Mouse (Mus musculus) myocyte (in vitro differentiated cells): ENCODE data around the gene Slco6c1. TPM values are rescaled to one million over a fixed set of nuclear protein-coding genes. Genes with fewer than 3 reads are reported as not detected.

Experiments used
- H3K27me3 ChIP-seq: one replicate; pipeline ENCODE4 v1.6.1; 2011; ENCODE audit not compliant: control insufficient read depth, insufficient read depth, insufficient read length
- H3K36me3 ChIP-seq: one replicate; pipeline ENCODE4 v1.6.1; 2011; ENCODE audit not compliant: control insufficient read depth, insufficient read depth
- H3K4me2 ChIP-seq: one replicate; pipeline ENCODE4 v1.6.1; 2011; ENCODE audit warnings: low read depth, control low read depth
- H3K4me3 ChIP-seq: one replicate; pipeline ENCODE4 v1.5.1; 2011; ENCODE audit warnings: mild to moderate bottlenecking, control low read depth, moderate library complexity
- H3K79me2 ChIP-seq: one replicate; pipeline ENCODE4 v1.6.1; 2011; ENCODE audit not compliant: control insufficient read depth, insufficient read depth
- H3ac ChIP-seq: one replicate; pipeline ENCODE4 v1.6.1; 2011; ENCODE audit not compliant: control insufficient read depth, insufficient read length
- CEBPB ChIP-seq: IDR thresholded peaks from 2 replicates; pipeline ENCODE4 v1.6.1; 2011; ENCODE audit warnings: mild to moderate bottlenecking, moderate library complexity; ENCODE audit not compliant: poor library complexity, insufficient read depth, severe bottlenecking
- E2F4 ChIP-seq: IDR thresholded peaks from one replicate; pipeline ENCODE4 v1.6.1; 2011; ENCODE audit warnings: mild to moderate bottlenecking, control low read depth, moderate library complexity; ENCODE audit not compliant: insufficient read depth
- MAX ChIP-seq: IDR thresholded peaks from one replicate; pipeline ENCODE4 v1.6.1; 2011; ENCODE audit warnings: low read depth, mild to moderate bottlenecking, control low read depth
- MYOD1 ChIP-seq, 3 experiments: IDR thresholded peaks; one replicate each; pipeline ENCODE4 v1.6.1; 2011; ENCODE audit warnings: control low read depth in 2 of 3, low read depth in 2 of 3, mild to moderate bottlenecking in 2 of 3, moderate library complexity in 1 of 3; ENCODE audit not compliant: insufficient read length in 2 of 3, control insufficient read depth in 1 of 3
- MYOG ChIP-seq, 3 experiments: IDR thresholded peaks; one replicate each; pipeline ENCODE4 v1.6.1; 2011; ENCODE audit warnings: control low read depth in 2 of 3, low read depth in 2 of 3, mild to moderate bottlenecking in 2 of 3; ENCODE audit not compliant: insufficient read length in 2 of 3, control insufficient read depth in 1 of 3, insufficient read depth in 1 of 3
- POLR2A ChIP-seq: IDR thresholded peaks from one replicate; pipeline ENCODE4 v1.6.1; 2011; ENCODE audit warnings: low read depth, mild to moderate bottlenecking, control low read depth, moderate library complexity; ENCODE audit not compliant: insufficient read length
- POLR2AphosphoS2 ChIP-seq: IDR thresholded peaks from one replicate; pipeline ENCODE4 v1.6.1; 2011; ENCODE audit warnings: low read depth, control low read depth; ENCODE audit not compliant: insufficient read length
- REST ChIP-seq: IDR thresholded peaks from one replicate; pipeline ENCODE4 v1.6.1; 2011; ENCODE audit warnings: mild to moderate bottlenecking, control low read depth, moderate library complexity; ENCODE audit not compliant: insufficient read depth, insufficient read length
- SRF ChIP-seq: IDR thresholded peaks from one replicate; pipeline ENCODE4 v1.6.1; 2011; ENCODE audit warnings: low read depth; ENCODE audit not compliant: control insufficient read depth, insufficient read length
- TCF12 ChIP-seq: IDR thresholded peaks from one replicate; pipeline ENCODE4 v1.6.1; 2011; ENCODE audit warnings: mild to moderate bottlenecking, control low read depth; ENCODE audit not compliant: poor library complexity, insufficient read depth, severe bottlenecking
- TCF3 ChIP-seq: IDR thresholded peaks from one replicate; pipeline ENCODE4 v1.6.1; 2011; ENCODE audit warnings: low read depth, control low read depth; ENCODE audit not compliant: insufficient read length
- USF1 ChIP-seq: IDR thresholded peaks from one replicate; pipeline ENCODE4 v1.6.1; 2011; ENCODE audit warnings: low read depth, mild to moderate bottlenecking, control low read depth, moderate library complexity
- polyA plus RNA-seq: library from polyadenylated mRNA; unstranded; fragments of >200 nt; fragmentation: generic; extraction: Trizol; gene quantifications from one replicate; pipeline ENCODE4 v1.2.1, GENCODE M21; 2012; ENCODE audit warnings: missing spikeins

The Slco6c1 gene
- not detected for polyA plus RNA-seq

- H3K4me3 ChIP-seq, result no peak within 1 kb of the TSS
- no peaks in the 10 kb centered on the region for H3K27me3 ChIP-seq
- no peak within 1 kb of the TSS for H3ac ChIP-seq
- no peak within 1 kb of the TSS for H3K4me2 ChIP-seq
- no peaks in the 10 kb centered on the region for H3K36me3 ChIP-seq
- TF ChIP-seq POLR2A (no peak), USF1 (no peak), MYOG (IDR thresholded peaks at IDR 0.05; ENCODE audit: control insufficient read depth in 1 of 3, insufficient read depth in 1 of 3, insufficient read length in 2 of 3, low read depth in 2 of 3) (no peak), MAX (no peak), E2F4 (no peak), SRF (no peak), TCF3 (no peak), REST (no peak), TCF12 (no peak), MYOD1 (IDR thresholded peaks at IDR 0.05; ENCODE audit: control insufficient read depth in 1 of 3, insufficient read length in 2 of 3, low read depth in 2 of 3) (no peak), CEBPB (no peak), POLR2AphosphoS2 (no peak)
- H3K79me2 ChIP-seq, result no peaks in the 10 kb centered on the region
Measured at GRCm38 (mm10) chr1:97128201-97128600, at the start of gene Slco6c1. TSS of gene Slco6c1 (minus strand) at chr1:97128301.

GRCm38 (mm10) chr1:97038982-97039381 lies 89.1 kb downstream of the Slco6c1 start:
- no peaks in the 10 kb centered on the region for H3K36me3 ChIP-seq
- H3K27me3 ChIP-seq, result no peaks in the 10 kb centered on the region
- no peak overlapping the region for H3K4me2 ChIP-seq
- H3K79me2 ChIP-seq, result no peaks in the 10 kb centered on the region
- H3K4me3 ChIP-seq, result no peak overlapping the region
- TF ChIP-seq REST (no peak), MAX (no peak), SRF (no peak), E2F4 (no peak), POLR2A (no peak), POLR2AphosphoS2 (no peak), USF1 (no peak), CEBPB (no peak), TCF12 (no peak), MYOG (IDR thresholded peaks at IDR 0.05; ENCODE audit: control insufficient read depth in 1 of 3, insufficient read depth in 1 of 3, insufficient read length in 2 of 3, low read depth in 2 of 3) (no peak), MYOD1 (IDR thresholded peaks at IDR 0.05; ENCODE audit: control insufficient read depth in 1 of 3, insufficient read length in 2 of 3, low read depth in 2 of 3) (no peak), TCF3 (no peak)
- no peak overlapping the region for H3ac ChIP-seq

- H3K4me2 ChIP-seq, result no peak overlapping the region
- H3K4me3 ChIP-seq, result no peak overlapping the region
- no peaks in the 10 kb centered on the region for H3K27me3 ChIP-seq
- H3K36me3 ChIP-seq, result no peaks in the 10 kb centered on the region
- no peak for TF ChIP-seq USF1
- TF ChIP-seq SRF, result no peak
- no peak for TF ChIP-seq TCF3
- no peak for TF ChIP-seq POLR2AphosphoS2
- TF ChIP-seq TCF12, result no peak
- no peak for TF ChIP-seq POLR2A
- no peak for TF ChIP-seq MAX
- no peak for TF ChIP-seq E2F4
- no peak overlapping the region for H3ac ChIP-seq
- H3K79me2 ChIP-seq, result no peaks in the 10 kb centered on the region
Measured at GRCm38 (mm10) chr1:97038548-97038947, 89.6 kb downstream of the Slco6c1 start.

GRCm38 (mm10) chr1:97037955-97038354 lies 90.1 kb downstream of the Slco6c1 start:
- no peak for TF ChIP-seq E2F4
- no peak for TF ChIP-seq USF1
- no peak for TF ChIP-seq TCF12
- TF ChIP-seq TCF3, result no peak
- no peak for TF ChIP-seq SRF
- no peak for TF ChIP-seq CEBPB
- TF ChIP-seq MYOG (IDR thresholded peaks at IDR 0.05; ENCODE audit: control insufficient read depth in 1 of 3, insufficient read depth in 1 of 3, insufficient read length in 2 of 3, low read depth in 2 of 3), result no peak
- TF ChIP-seq MAX, result no peak
- no peak for TF ChIP-seq POLR2A
- no peak for TF ChIP-seq MYOD1 (IDR thresholded peaks at IDR 0.05; ENCODE audit: control insufficient read depth in 1 of 3, insufficient read length in 2 of 3, low read depth in 2 of 3)
- no peak for TF ChIP-seq POLR2AphosphoS2
- TF ChIP-seq REST, result no peak
- Histone ChIP-seq H3K4me2 (no peak overlapping the region), H3K27me3 (no peaks in the 10 kb centered on the region), H3K79me2 (no peaks in the 10 kb centered on the region), H3K36me3 (no peaks in the 10 kb centered on the region), H3K4me3 (no peak overlapping the region), H3ac (no peak overlapping the region)

- Histone ChIP-seq H3K79me2 (no peaks in the 10 kb centered on the region), H3K36me3 (no peaks in the 10 kb centered on the region), H3K4me3 (no peak overlapping the region), H3K27me3 (no peaks in the 10 kb centered on the region), H3K4me2 (no peak overlapping the region), H3ac (no peak overlapping the region)
- TF ChIP-seq TCF12 (no peak), MYOG (IDR thresholded peaks at IDR 0.05; ENCODE audit: control insufficient read depth in 1 of 3, insufficient read depth in 1 of 3, insufficient read length in 2 of 3, low read depth in 2 of 3) (no peak), SRF (no peak), CEBPB (no peak)
Measured at GRCm38 (mm10) chr1:97021388-97021787, 106.7 kb downstream of the Slco6c1 start.
